Mouse (Mus musculus) megakaryocyte, embryonic 14.5 days (primary cell): ENCODE results near the gene Plscr2.

Source experiments
- FLI1 ChIP-seq: IDR thresholded peaks from 2 replicates; pipeline ENCODE4 v1.6.1; 2012; ENCODE audit warnings: low read length, inconsistent platforms, mixed read lengths
- GATA1 ChIP-seq: IDR thresholded peaks from 3 replicates; pipeline ENCODE4 v1.6.1; 2012; ENCODE audit warnings: mixed read lengths, low read length, inconsistent platforms, borderline replicate concordance

GRCm38 (mm10) chr9:92337661-92338060 lies 62.3 kb downstream of the Plscr2 start:
- TF ChIP-seq GATA1: no peak
- TF ChIP-seq FLI1: no peak
